Mouse (Mus musculus): ENCODE results near the gene Ints7. TPM values are rescaled to one million over a fixed set of nuclear protein-coding genes. Genes with fewer than 3 reads are reported as not detected.

Gene Ints7
- polyA plus RNA-seq, 1 experiment from 2014 or later: 11.0 TPM

DNA sequence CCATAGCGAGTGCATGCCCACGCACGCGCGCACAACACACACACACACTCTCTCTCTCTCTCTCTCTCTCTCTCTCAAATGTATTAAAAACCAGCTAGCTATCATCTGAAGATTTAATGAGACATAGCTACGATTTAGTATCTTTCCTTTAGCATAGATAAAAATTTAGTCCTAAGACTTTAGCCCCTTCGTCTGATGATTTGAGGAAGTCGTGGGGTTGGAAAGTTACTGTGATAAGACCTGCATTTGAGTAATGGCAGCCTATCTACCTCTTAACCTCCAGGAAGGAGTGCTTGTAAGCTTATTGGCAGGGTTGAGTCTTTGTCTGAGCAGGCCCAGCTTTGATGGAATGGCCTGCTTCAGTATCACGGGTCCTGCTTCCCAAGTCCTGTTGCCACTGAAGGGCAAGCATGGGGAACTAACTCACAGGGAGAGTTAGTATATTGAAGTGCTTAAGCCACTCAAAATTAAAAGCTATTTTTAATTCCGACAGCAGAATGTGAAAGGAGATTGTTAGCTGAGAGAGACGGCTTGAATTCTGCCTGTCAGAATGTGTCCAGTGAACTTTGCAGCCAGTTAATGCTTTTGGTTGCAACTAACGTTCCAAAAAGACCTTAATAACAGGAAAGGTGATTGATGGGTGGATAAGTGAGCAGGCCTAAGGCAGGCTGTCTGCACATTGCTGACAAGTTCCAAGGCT lies 42.8 kb downstream of the Ints7 start:
- no peaks in the 10 kb centered on the region for H3K27me3 ChIP-seq (ENCODE audit: insufficient read depth, low read length)
- peaks cover 82% of the 10 kb centered on the region for H3K36me3 ChIP-seq (replicated peaks; ENCODE audit: insufficient read depth, low read length)
- ATAC-seq (no peak), DNase-seq (no peak)
- H3K4me3 ChIP-seq (ENCODE audit: low read depth, low read length): no peak overlapping the region
- H3K9ac ChIP-seq (replicated peaks): no peak overlapping the region
- H3K27ac ChIP-seq (ENCODE audit: low read depth): no peak overlapping the region
- H3K4me1 ChIP-seq (ENCODE audit: insufficient read depth): no peaks in the 10 kb centered on the region
- TF ChIP-seq CTCF (IDR thresholded peaks at IDR 0.05; ENCODE audit: low read depth): no peak
- no peak for TF ChIP-seq EP300 (IDR thresholded peaks at IDR 0.05; ENCODE audit: low read depth)
- no peak overlapping the region for H3K4me2 ChIP-seq (ENCODE audit: low read depth, low read length)
- no peaks in the 10 kb centered on the region for H3K9me3 ChIP-seq (ENCODE audit: low read length)
- WGBS (ENCODE audit: insufficient replicate concordance): 83% methylated on average over 12 of the region's 12 CpGs

GRCm38 (mm10) chr1:191621096-191621495 lies 45.7 kb downstream of the Ints7 start:
- Histone ChIP-seq H3K4me1 (ENCODE audit: insufficient read depth) (peaks cover 2% of the 10 kb centered on the region; the same call in 1 of the 2 replicates), H3K9ac (replicated peaks) (no peak overlapping the region), H3K9me3 (ENCODE audit: low read length) (no peaks in the 10 kb centered on the region), H3K4me2 (ENCODE audit: low read depth, low read length) (no peak overlapping the region), H3K36me3 (replicated peaks; ENCODE audit: insufficient read depth, low read length) (peaks cover 59% of the 10 kb centered on the region), H3K4me3 (ENCODE audit: low read depth, low read length) (no peak overlapping the region), H3K27ac (ENCODE audit: low read depth) (no peak overlapping the region), H3K27me3 (ENCODE audit: insufficient read depth, low read length) (no peaks in the 10 kb centered on the region)
- TF ChIP-seq EP300 (IDR thresholded peaks at IDR 0.05; ENCODE audit: low read depth): no peak
- no peak for ATAC-seq
- WGBS (ENCODE audit: insufficient replicate concordance): 95% methylated on average over 8 of the region's 8 CpGs
- DNase-seq: no peak

DNA sequence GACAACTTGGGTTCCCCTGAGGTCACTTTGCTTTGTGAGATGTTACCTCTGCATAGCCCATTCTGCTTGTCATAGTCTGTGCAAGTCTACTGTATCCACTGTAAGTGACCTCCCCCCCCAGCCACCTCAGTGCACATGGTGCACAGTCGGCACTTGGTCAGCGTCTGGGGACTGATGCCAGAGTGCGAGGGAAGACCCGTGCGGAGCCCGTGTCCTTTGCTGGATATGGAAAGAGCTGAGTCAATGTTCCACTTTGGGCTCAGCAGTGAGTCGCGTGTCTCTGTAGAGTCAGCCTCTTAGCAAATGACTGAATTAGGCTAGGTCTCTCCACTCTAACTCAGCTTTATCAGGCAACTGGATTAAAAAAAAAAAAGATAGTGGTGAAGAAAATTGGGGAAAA lies 47.4 kb downstream of the Ints7 start:
- peaks cover 3% of the 10 kb centered on the region; the same call in 1 of the 2 replicates for H3K4me1 ChIP-seq (ENCODE audit: insufficient read depth)
- H3K36me3 ChIP-seq (replicated peaks; ENCODE audit: insufficient read depth, low read length): peaks cover 44% of the 10 kb centered on the region
- H3K27me3 ChIP-seq (ENCODE audit: insufficient read depth, low read length): no peaks in the 10 kb centered on the region
- no peak overlapping the region for H3K4me2 ChIP-seq (ENCODE audit: low read depth, low read length)
- no peak for TF ChIP-seq EP300 (IDR thresholded peaks at IDR 0.05; ENCODE audit: low read depth)
- no peak for TF ChIP-seq CTCF (IDR thresholded peaks at IDR 0.05; ENCODE audit: low read depth)
- H3K4me3 ChIP-seq (ENCODE audit: low read depth, low read length): no peak overlapping the region
- H3K9ac ChIP-seq (replicated peaks): no peak overlapping the region
- 85% methylated on average over 8 of the region's 8 CpGs for WGBS (ENCODE audit: insufficient replicate concordance)
- H3K9me3 ChIP-seq (ENCODE audit: low read length): no peaks in the 10 kb centered on the region
- DNase-seq (no peak), ATAC-seq (no peak)
- no peak overlapping the region for H3K27ac ChIP-seq (ENCODE audit: low read depth)

GRCm38 (mm10) chr1:191624492-191624891 lies 49.1 kb downstream of the Ints7 start:
- Histone ChIP-seq H3K4me1 (ENCODE audit: insufficient read depth) (peaks cover 10% of the 10 kb centered on the region), H3K9ac (replicated peaks) (no peak overlapping the region), H3K4me3 (ENCODE audit: low read depth, low read length) (no peak overlapping the region), H3K36me3 (replicated peaks; ENCODE audit: insufficient read depth, low read length) (peaks cover 32% of the 10 kb centered on the region), H3K27me3 (ENCODE audit: insufficient read depth, low read length) (no peaks in the 10 kb centered on the region), H3K9me3 (ENCODE audit: low read length) (no peaks in the 10 kb centered on the region), H3K27ac (ENCODE audit: low read depth) (no peak overlapping the region), H3K4me2 (ENCODE audit: low read depth, low read length) (no peak overlapping the region)
- no peak for ATAC-seq
- DNase-seq: no peak
- TF ChIP-seq CTCF (IDR thresholded peaks at IDR 0.05; ENCODE audit: low read depth) (no peak), EP300 (IDR thresholded peaks at IDR 0.05; ENCODE audit: low read depth) (no peak)
- 55% methylated on average over 6 of the region's 6 CpGs for WGBS (ENCODE audit: insufficient replicate concordance)

GRCm38 (mm10) chr1:191625026-191625425 lies 49.6 kb downstream of the Ints7 start:
- ATAC-seq (no peak), DNase-seq (no peak)
- H3K4me3 ChIP-seq (ENCODE audit: low read depth, low read length): no peak overlapping the region
- H3K27me3 ChIP-seq (ENCODE audit: insufficient read depth, low read length): no peaks in the 10 kb centered on the region
- peaks cover 10% of the 10 kb centered on the region for H3K4me1 ChIP-seq (ENCODE audit: insufficient read depth)
- no peak overlapping the region; the same call in 1 of the 2 replicates for H3K9ac ChIP-seq (replicated peaks)
- H3K9me3 ChIP-seq (ENCODE audit: low read length): no peaks in the 10 kb centered on the region
- H3K36me3 ChIP-seq (replicated peaks; ENCODE audit: insufficient read depth, low read length): peaks cover 27% of the 10 kb centered on the region
- 61% methylated on average over 6 of the region's 6 CpGs for WGBS (ENCODE audit: insufficient replicate concordance)
- TF ChIP-seq CTCF (IDR thresholded peaks at IDR 0.05; ENCODE audit: low read depth) (no peak), EP300 (IDR thresholded peaks at IDR 0.05; ENCODE audit: low read depth) (no peak)
- no peak overlapping the region for H3K4me2 ChIP-seq (ENCODE audit: low read depth, low read length)
- no peak overlapping the region for H3K27ac ChIP-seq (ENCODE audit: low read depth)

DNA sequence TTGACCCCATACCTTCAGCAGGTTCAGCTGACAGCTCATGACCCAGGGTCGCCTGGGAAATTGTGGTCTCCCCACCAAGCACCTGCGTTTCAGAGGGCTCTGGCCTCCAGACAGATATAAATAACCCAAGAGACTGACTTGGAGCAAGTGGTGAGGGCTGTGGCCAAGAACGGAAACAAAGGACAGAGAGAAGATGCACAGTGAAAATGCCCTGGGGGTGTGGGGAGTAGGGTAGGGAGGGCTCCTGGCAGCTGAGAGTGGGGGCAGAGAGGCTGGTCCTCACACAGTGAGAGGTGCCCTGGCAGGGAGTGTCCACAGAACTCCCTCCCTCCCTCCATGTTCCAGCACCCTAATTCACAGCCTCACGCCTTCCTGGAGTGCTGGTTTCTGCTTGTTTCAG lies 50.2 kb downstream of the Ints7 start:
- Histone ChIP-seq H3K4me2 (ENCODE audit: low read depth, low read length) (no peak overlapping the region), H3K27me3 (ENCODE audit: insufficient read depth, low read length) (no peaks in the 10 kb centered on the region), H3K4me3 (ENCODE audit: low read depth, low read length) (no peak overlapping the region), H3K36me3 (replicated peaks; ENCODE audit: insufficient read depth, low read length) (peaks cover 22% of the 10 kb centered on the region), H3K4me1 (ENCODE audit: insufficient read depth) (peaks cover 10% of the 10 kb centered on the region), H3K9ac (replicated peaks) (no peak overlapping the region), H3K27ac (ENCODE audit: low read depth) (no peak overlapping the region), H3K9me3 (ENCODE audit: low read length) (no peaks in the 10 kb centered on the region)
- WGBS (ENCODE audit: insufficient replicate concordance): 22% methylated on average over 4 of the region's 4 CpGs
- ATAC-seq: no peak
- TF ChIP-seq CTCF (IDR thresholded peaks at IDR 0.05; ENCODE audit: low read depth): no peak
- no peak for TF ChIP-seq EP300 (IDR thresholded peaks at IDR 0.05; ENCODE audit: low read depth)
- no peak for DNase-seq
